Mouse (Mus musculus) heart, embryonic 11.5 days (tissue): ENCODE results near the gene Wdr82. TPM values are rescaled to one million over a fixed set of nuclear protein-coding genes. Genes with fewer than 3 reads are reported as not detected.

Experiments used
- ATAC-seq: fragments of 200-750 bp; cut with Nextera tagmentation; replicated peaks from 2 replicates; pipeline ENCODE4 v1.8.0; 2017; ENCODE audit warnings: moderate library complexity; ENCODE audit not compliant: insufficient number of reproducible peaks, low FRiP score, low TSS enrichment
- H3K27ac ChIP-seq: fragments of 300-500 bp; sonication (generic); 2 replicates; pipeline ENCODE4 v1.5.1; 2014; ENCODE audit warnings: mild to moderate bottlenecking, low read depth, low read length
- H3K27me3 ChIP-seq: fragments of 300-500 bp; sonication (generic); 2 replicates; pipeline ENCODE4 v1.6.1; 2014; ENCODE audit warnings: mild to moderate bottlenecking, low read length, mixed read lengths; ENCODE audit not compliant: control insufficient read depth, insufficient read depth
- H3K36me3 ChIP-seq: fragments of 300-500 bp; sonication (generic); 2 replicates; pipeline ENCODE4 v1.6.1; 2014; ENCODE audit warnings: mild to moderate bottlenecking, low read length, moderate library complexity, mixed read lengths; ENCODE audit not compliant: control insufficient read depth, insufficient read depth
- H3K4me1 ChIP-seq: fragments of 300-500 bp; sonication (generic); 2 replicates; pipeline ENCODE4 v1.6.1; 2014; ENCODE audit warnings: low read length; ENCODE audit not compliant: control insufficient read depth, insufficient read depth
- H3K4me2 ChIP-seq: fragments of 300-500 bp; sonication (generic); 2 replicates; pipeline ENCODE4 v1.6.1; 2014; ENCODE audit warnings: mild to moderate bottlenecking, moderate library complexity
- H3K4me3 ChIP-seq: fragments of 300-500 bp; sonication (generic); 2 replicates; pipeline ENCODE4 v1.5.1; 2014; ENCODE audit warnings: low read depth, low read length
- H3K9ac ChIP-seq: fragments of 300-500 bp; sonication (generic); 2 replicates; pipeline ENCODE4 v1.6.1; 2014; ENCODE audit warnings: mild to moderate bottlenecking, low read depth, low read length, moderate library complexity
- H3K9me3 ChIP-seq: fragments of 300-500 bp; sonication (generic); replicated peaks from 2 replicates; pipeline ENCODE4 v1.6.1; 2016; ENCODE audit warnings: low read length; ENCODE audit not compliant: control insufficient read depth
- WGBS: fragments of 180-500 bp; shearing (Covaris S2); extraction: QIAGEN DNeasy Blood & Tissue Kit; methylation state at CpG from one replicate; pipeline ENCODE4 v1.1.7; 2014; ENCODE audit not compliant: insufficient replicate concordance; 5-methylcytosine and 5-hydroxymethylcytosine counted together
- polyA plus RNA-seq: library from polyadenylated mRNA; unstranded; fragments of >200 nt; fragmentation: Nextera tagmentation; extraction: Ambion mirVana; gene quantifications from 2 replicates; pipeline ENCODE4 v1.2.1, GENCODE M21; 2014

Gene Wdr82
- polyA plus RNA-seq, 1 experiment from 2014 or later, result 24.4 TPM

GRCm38 (mm10) chr9:106230051-106230733, 59.5 kb downstream of the Wdr82 start:
- Histone ChIP-seq H3K9me3 (no peaks in the 10 kb centered on the region), H3K4me3 (no peak overlapping the region), H3K36me3 (peaks cover 15% of the 10 kb centered on the region), H3K4me1 (peaks cover 14% of the 10 kb centered on the region), H3K27me3 (peaks cover 8% of the 10 kb centered on the region), H3K27ac (no peak overlapping the region), H3K4me2 (no peak overlapping the region), H3K9ac (no peak overlapping the region)
- no peak for ATAC-seq
- 75% methylated on average over 9 of the region's 9 CpGs for WGBS

DNA sequence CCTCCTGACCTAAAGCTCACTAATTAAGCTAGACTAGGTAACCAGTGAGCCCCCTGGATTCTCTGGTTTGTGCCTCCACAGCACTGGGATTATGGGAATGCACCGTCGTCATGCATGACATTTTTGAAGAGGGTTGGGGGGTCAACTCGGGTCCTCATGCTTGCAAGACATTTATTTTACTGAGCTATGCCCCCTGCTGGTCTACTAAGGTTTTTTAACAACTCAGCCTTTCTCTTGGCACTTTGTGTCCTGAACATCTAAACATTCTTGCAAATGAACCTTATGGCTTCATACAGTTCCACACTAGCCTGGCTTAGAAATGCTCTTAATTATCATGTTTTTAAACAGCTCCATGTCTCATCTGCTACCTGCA, 60.0 kb downstream of the Wdr82 start:
- no peak for ATAC-seq
- no peak overlapping the region for H3K4me2 ChIP-seq
- peaks cover 15% of the 10 kb centered on the region for H3K36me3 ChIP-seq
- H3K9me3 ChIP-seq, result no peaks in the 10 kb centered on the region
- H3K9ac ChIP-seq, result no peak overlapping the region
- 56% methylated on average over 3 of the region's 3 CpGs for WGBS
- no peak overlapping the region for H3K27ac ChIP-seq
- H3K4me1 ChIP-seq, result peaks cover 16% of the 10 kb centered on the region
- H3K4me3 ChIP-seq, result no peak overlapping the region
- H3K27me3 ChIP-seq, result peaks cover 3% of the 10 kb centered on the region

DNA sequence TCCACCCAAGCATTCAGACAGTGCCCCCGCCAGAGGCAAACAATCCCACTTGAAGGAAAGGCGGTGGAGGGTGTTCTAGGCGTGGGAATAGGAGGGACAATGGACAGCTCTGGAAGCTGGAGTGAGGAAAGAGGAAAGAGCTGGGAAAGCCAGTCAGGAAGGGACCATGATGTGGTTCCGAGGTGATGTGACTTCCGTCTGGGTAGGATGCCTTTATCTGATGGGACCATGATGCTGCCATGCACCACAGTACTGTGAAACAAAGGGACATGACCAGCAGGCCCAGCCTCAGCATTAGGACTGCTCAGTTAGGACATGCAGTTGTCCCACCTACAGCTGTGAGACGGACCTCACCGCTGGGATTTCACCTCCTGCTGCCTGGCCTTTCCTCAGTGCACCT, 60.5 kb downstream of the Wdr82 start:
- no peak overlapping the region for H3K27ac ChIP-seq
- WGBS, result 64% methylated on average over 7 of the region's 7 CpGs

GRCm38 (mm10) chr9:106231816-106232215, 61.1 kb downstream of the Wdr82 start:
- H3K4me3 ChIP-seq, result no peak overlapping the region
- no peak for ATAC-seq
- no peaks in the 10 kb centered on the region for H3K9me3 ChIP-seq
- H3K9ac ChIP-seq, result no peak overlapping the region
- WGBS, result 68% methylated on average over 4 of the region's 4 CpGs
- no peak overlapping the region for H3K27ac ChIP-seq
- H3K36me3 ChIP-seq, result peaks cover 23% of the 10 kb centered on the region
- no peak overlapping the region for H3K4me2 ChIP-seq
- H3K27me3 ChIP-seq, result no peaks in the 10 kb centered on the region
- peaks cover 13% of the 10 kb centered on the region for H3K4me1 ChIP-seq

More for the DNA sequence above, 60.5 kb downstream of the Wdr82 start:
- no peak overlapping the region for H3K4me3 ChIP-seq
- H3K4me2 ChIP-seq, result no peak overlapping the region
- H3K9me3 ChIP-seq, result no peaks in the 10 kb centered on the region
- peaks cover 18% of the 10 kb centered on the region for H3K36me3 ChIP-seq
- H3K4me1 ChIP-seq, result peaks cover 13% of the 10 kb centered on the region
- no peak for ATAC-seq
- no peaks in the 10 kb centered on the region for H3K27me3 ChIP-seq
- H3K9ac ChIP-seq, result no peak overlapping the region

GRCm38 (mm10) chr9:106232956-106233355, 62.2 kb downstream of the Wdr82 start:
- H3K27me3 ChIP-seq, result no peaks in the 10 kb centered on the region
- H3K36me3 ChIP-seq, result peaks cover 33% of the 10 kb centered on the region
- H3K27ac ChIP-seq, result no peak overlapping the region
- WGBS, result 83% methylated on average over 3 of the region's 3 CpGs
- no peak overlapping the region for H3K4me2 ChIP-seq
- peaks cover 13% of the 10 kb centered on the region for H3K4me1 ChIP-seq
- H3K9me3 ChIP-seq, result no peaks in the 10 kb centered on the region
- ATAC-seq, result no peak
- no peak overlapping the region for H3K9ac ChIP-seq
- no peak overlapping the region for H3K4me3 ChIP-seq

GRCm38 (mm10) chr9:106233953-106234352, 63.2 kb downstream of the Wdr82 start:
- no peak overlapping the region for H3K27ac ChIP-seq
- H3K4me2 ChIP-seq, result no peak overlapping the region
- H3K27me3 ChIP-seq, result no peaks in the 10 kb centered on the region
- ATAC-seq, result no peak
- H3K9me3 ChIP-seq, result no peaks in the 10 kb centered on the region
- peaks cover 11% of the 10 kb centered on the region for H3K4me1 ChIP-seq
- no peak overlapping the region for H3K9ac ChIP-seq
- H3K36me3 ChIP-seq, result peaks cover 41% of the 10 kb centered on the region
- 83% methylated on average over 6 of the region's 6 CpGs for WGBS
- no peak overlapping the region for H3K4me3 ChIP-seq

- H3K9ac ChIP-seq, result no peak overlapping the region
- H3K27me3 ChIP-seq, result no peaks in the 10 kb centered on the region
- H3K4me3 ChIP-seq, result no peak overlapping the region
- H3K9me3 ChIP-seq, result no peaks in the 10 kb centered on the region
- no peak for ATAC-seq
- H3K4me2 ChIP-seq, result no peak overlapping the region
- H3K27ac ChIP-seq, result no peak overlapping the region
- peaks cover 48% of the 10 kb centered on the region for H3K36me3 ChIP-seq
- WGBS, result 85% methylated on average over 23 of the region's 23 CpGs
- H3K4me1 ChIP-seq, result peaks cover 11% of the 10 kb centered on the region
Observed at GRCm38 (mm10) chr9:106235194-106235830, 64.6 kb downstream of the Wdr82 start.

- no peak overlapping the region for H3K4me3 ChIP-seq
- peaks cover 11% of the 10 kb centered on the region for H3K4me1 ChIP-seq
- H3K36me3 ChIP-seq, result peaks cover 52% of the 10 kb centered on the region
- 91% methylated on average over 23 of the region's 23 CpGs for WGBS
- no peak overlapping the region for H3K27ac ChIP-seq
- H3K4me2 ChIP-seq, result no peak overlapping the region
- H3K27me3 ChIP-seq, result no peaks in the 10 kb centered on the region
- H3K9me3 ChIP-seq, result no peaks in the 10 kb centered on the region
- H3K9ac ChIP-seq, result no peak overlapping the region
- ATAC-seq, result no peak
Observed at GRCm38 (mm10) chr9:106236156-106236817, 65.6 kb downstream of the Wdr82 start.
